10 mouse cellular contexts compared by ENCODE assay signal in the genomic region with DNA sequence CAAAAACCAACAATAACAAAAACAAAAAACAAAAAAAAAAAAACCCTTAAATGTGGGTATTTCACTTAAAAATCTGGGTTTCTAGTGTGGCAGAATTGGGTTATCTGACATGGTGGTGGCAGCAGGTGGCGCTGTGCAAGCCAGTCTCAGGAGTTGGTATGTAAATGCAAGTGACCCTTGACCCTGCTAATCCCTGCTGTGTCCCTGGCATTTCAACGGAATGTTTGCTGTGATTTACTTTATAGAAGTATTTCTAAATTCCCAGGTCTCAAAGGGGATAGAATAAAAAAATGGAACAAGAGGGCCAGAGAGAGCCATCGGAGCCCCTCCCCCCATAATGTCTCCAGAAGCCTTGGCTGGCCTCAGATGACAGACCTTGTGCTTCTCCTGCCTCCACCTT. TPM values are rescaled to one million over a fixed set of nuclear protein-coding genes. Genes with fewer than 3 reads are reported as not detected.
DNase-seq lines count a peak whose midpoint lies in the region; ATAC-seq and TF ChIP-seq lines count a peak whose summit lies in the region.
"Had no signal": no experiment of that assay in that cellular context is flagged by ENCODE, and none has a peak within 500 bp of the region (broad histone marks: within the 10 kb centered on the region; RNA-seq: fewer than 3 reads in every experiment).

No protein-coding gene starts in this region.

- no peak overlapping the region for H3K9ac ChIP-seq in lung, embryonic 14.5 days
- H3K9ac ChIP-seq in lung, postnatal 0 days (replicated peaks; ENCODE audit: low read depth) = no peak overlapping the region
- H3K9ac ChIP-seq: neural tube, embryonic 13.5 days had no signal

- no peak for TF ChIP-seq EP300 in lung, postnatal 0 days (IDR thresholded peaks at IDR 0.05)

- no peak overlapping the region for H3K4me3 ChIP-seq in lung, embryonic 14.5 days (ENCODE audit: low read depth, low read length)
- no peak overlapping the region for H3K4me3 ChIP-seq in lung, postnatal 0 days (ENCODE audit: low read depth, low read length)
- H3K4me3 ChIP-seq: neural tube, embryonic 13.5 days had no signal

- WGBS in lung, embryonic 14.5 days = 19% methylated on average over 3 of the region's 3 CpGs
- WGBS in lung, postnatal 0 days = 30% methylated on average over 3 of the region's 3 CpGs

- H3K4me2 ChIP-seq in lung, embryonic 14.5 days = no peak overlapping the region
- H3K4me2 ChIP-seq in lung, postnatal 0 days (replicated peaks; ENCODE audit: low read depth, low read length) = no peak overlapping the region
- H3K4me2 ChIP-seq: neural tube, embryonic 13.5 days had no signal

- no peaks in the 10 kb centered on the region for H3K9me3 ChIP-seq in lung, embryonic 14.5 days (ENCODE audit: low read depth, low read length)
- H3K9me3 ChIP-seq in lung, postnatal 0 days (ENCODE audit: low read length) = no peaks in the 10 kb centered on the region
- H3K9me3 ChIP-seq: neural tube, embryonic 13.5 days had no signal

- no peak overlapping the region for H3K27ac ChIP-seq in lung, embryonic 14.5 days (ENCODE audit: low read depth)
- no peak overlapping the region for H3K27ac ChIP-seq in lung, postnatal 0 days (ENCODE audit: low read length)
- H3K27ac ChIP-seq: neural tube, embryonic 13.5 days had no signal

- peak; percentile 64 to 89 for DNase-seq in adrenal gland, adult (ENCODE audit: inconsistent age in 2 of 2, low spot score in 1 of 2)
- no peak for DNase-seq in adrenal gland, postnatal 4 days (ENCODE audit: low spot score in 2 of 2)
- peak; percentile 61 for DNase-seq in lung, embryonic 14.5 days
- no peak for DNase-seq in lung, postnatal 4 days
- DNase-seq in embryo, embryonic 10 days (ENCODE audit: low spot score) = peak; percentile 89
- DNase-seq in lung, postnatal 0 days (ENCODE audit: low spot score) = peak; percentile 53
- DNase-seq in layer of hippocampus, adult 9-10 months (ENCODE audit: low spot score) = no peak

- peak; percentile 61 for TF ChIP-seq CTCF in lung, embryonic 14.5 days (IDR thresholded peaks at IDR 0.05; ENCODE audit: low read depth)
- peak; percentile 73 for TF ChIP-seq CTCF in lung, postnatal 0 days (IDR thresholded peaks at IDR 0.05)

- H3K27me3 ChIP-seq in lung, embryonic 14.5 days (ENCODE audit: insufficient read depth, low read length) = no peaks in the 10 kb centered on the region
- no peaks in the 10 kb centered on the region for H3K27me3 ChIP-seq in lung, postnatal 0 days (replicated peaks; ENCODE audit: insufficient read depth, low read length)
- H3K27me3 ChIP-seq: neural tube, embryonic 13.5 days had no signal

- H3K36me3 ChIP-seq in lung, embryonic 14.5 days (ENCODE audit: insufficient read depth) = peaks cover 21% of the 10 kb centered on the region; the same call in 1 of the 2 replicates
- H3K36me3 ChIP-seq in lung, postnatal 0 days (ENCODE audit: insufficient read depth, low read length) = no peaks in the 10 kb centered on the region

- no peaks in the 10 kb centered on the region for H3K4me1 ChIP-seq in lung, embryonic 14.5 days (ENCODE audit: insufficient read depth)
- no peaks in the 10 kb centered on the region for H3K4me1 ChIP-seq in lung, postnatal 0 days (ENCODE audit: insufficient read depth, low read depth, low read length)
- H3K4me1 ChIP-seq: neural tube, embryonic 13.5 days had no signal

- no peak for ATAC-seq in lung, embryonic 14.5 days (ENCODE audit: insufficient read depth)
- no peak for ATAC-seq in lung, postnatal 0 days
- ATAC-seq in erythroblast, adult 5-6 weeks (replicated peaks; ENCODE audit: low FRiP score, poor library complexity, severe bottlenecking) = no peak

RNA-seq across cellular contexts. Expression of a gene that starts 3.4 kb away (rescaled TPM):
- total RNA-seq in adrenal gland, postnatal 4 days (2021) = 100 to 1,000 TPM; 214 to 228 TPM
- polyA plus RNA-seq in lung, embryonic 14.5 days (2014; fragmentation: Nextera tagmentation; extraction: Ambion mirVana) = 14.9 and 15.0 TPM in 2 replicates
- 33.1 and 33.7 TPM in 2 replicates for polyA plus RNA-seq in lung, postnatal 0 days (2015; fragmentation: Nextera tagmentation; extraction: Ambion mirVana)
- 28.0 and 35.7 TPM in 2 replicates for total RNA-seq in erythroblast, adult 5-6 weeks (2015; ENCODE audit: low replicate concordance)
- total RNA-seq in erythroblast, adult 5-6 weeks (2017; ENCODE audit: low replicate concordance) = 47.3 and 59.0 TPM in 2 replicates

RNA-seq across cellular contexts. Expression of a gene that starts 34.8 kb away (rescaled TPM):
- 1 to 10 TPM in 1 of 2 experiments, under 1 TPM in 1; 0.71 to 1.3 TPM for total RNA-seq in adrenal gland, postnatal 4 days (2021)
- polyA plus RNA-seq in lung, embryonic 14.5 days (2014; fragmentation: Nextera tagmentation; extraction: Ambion mirVana) = 0.72 and 0.83 TPM in 2 replicates
- 0.40 and 0.61 TPM in 2 replicates for polyA plus RNA-seq in lung, postnatal 0 days (2015; fragmentation: Nextera tagmentation; extraction: Ambion mirVana)
- total RNA-seq in erythroblast, adult 5-6 weeks (2015; ENCODE audit: low replicate concordance) = 6.7 TPM in 1 of 2 replicates, not detected in the other
- 1.8 TPM in 1 of 2 replicates, not detected in the other for total RNA-seq in erythroblast, adult 5-6 weeks (2017; ENCODE audit: low replicate concordance)
- total RNA-seq: heart, postnatal 10 days had no signal

RNA-seq across cellular contexts. Expression of a gene that starts 35.0 kb away (rescaled TPM):
- total RNA-seq in adrenal gland, postnatal 4 days (2021) = 1 to 10 TPM; 3.3 to 3.6 TPM
- polyA plus RNA-seq in lung, embryonic 14.5 days (2014; fragmentation: Nextera tagmentation; extraction: Ambion mirVana) = 1.0 and 1.1 TPM in 2 replicates
- polyA plus RNA-seq in lung, postnatal 0 days (2015; fragmentation: Nextera tagmentation; extraction: Ambion mirVana) = 0.76 and 1.0 TPM in 2 replicates
- 6.9 and 11.0 TPM in 2 replicates for total RNA-seq in erythroblast, adult 5-6 weeks (2015; ENCODE audit: low replicate concordance)
- 6.4 TPM in 2 replicates for total RNA-seq in erythroblast, adult 5-6 weeks (2017; ENCODE audit: low replicate concordance)

RNA-seq across cellular contexts. Expression of a gene that starts 44.6 kb away (rescaled TPM):
- 10 to 100 TPM; 29.8 to 34.2 TPM for total RNA-seq in adrenal gland, postnatal 4 days (2021)
- polyA plus RNA-seq in lung, embryonic 14.5 days (2014; fragmentation: Nextera tagmentation; extraction: Ambion mirVana) = 24.1 and 25.9 TPM in 2 replicates
- 29.0 and 33.5 TPM in 2 replicates for polyA plus RNA-seq in lung, postnatal 0 days (2015; fragmentation: Nextera tagmentation; extraction: Ambion mirVana)
- total RNA-seq in erythroblast, adult 5-6 weeks (2015; ENCODE audit: low replicate concordance) = 9.0 and 9.6 TPM in 2 replicates
- total RNA-seq in erythroblast, adult 5-6 weeks (2017; ENCODE audit: low replicate concordance) = 7.5 and 11.2 TPM in 2 replicates

Comparison
In these comparisons a context has a peak if more than half of its experiments do, and no peak if none do; other contexts are left out.
1. DNase-seq: peak in adrenal gland, adult (2 of 2), lung, embryonic 14.5 days (single experiment), embryo, embryonic 10 days (single experiment) and lung, postnatal 0 days (single experiment); none in adrenal gland, postnatal 4 days (0 of 2), lung, postnatal 4 days (0 of 2) and layer of hippocampus, adult 9-10 months (single experiment).